Mouse (Mus musculus): ENCODE results near the gene Ccdc3.
"Not testable (repeated sequence)": the region's sequence is repeated elsewhere in the genome, so short reads cannot be mapped to it uniquely, and the experiment has no call there.

Ccdc3 gene

DNA sequence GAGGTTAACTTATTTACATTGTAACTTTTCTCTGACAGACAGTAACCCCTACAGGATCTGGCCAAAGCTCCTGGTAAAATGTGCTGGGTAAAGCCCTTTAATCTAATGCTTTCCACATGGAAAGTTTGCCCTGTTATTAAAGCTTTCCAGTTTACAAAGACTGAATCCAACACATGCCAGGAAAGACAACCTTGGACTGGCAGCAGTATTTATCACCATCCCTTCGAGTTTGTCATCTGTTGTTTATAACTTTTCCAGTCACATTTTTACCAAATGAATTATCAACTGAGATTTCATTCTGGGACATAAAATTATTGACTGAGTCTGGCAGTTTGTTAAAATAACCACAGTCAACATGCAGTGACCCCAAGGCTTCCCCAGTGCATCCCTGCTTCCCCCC, 77.0 kb downstream of the Ccdc3 start:
- no peak for DNase-seq (ENCODE audit: low read depth)

- no peak for DNase-seq (ENCODE audit: low read depth)
These were observed 77.8 kb downstream of the Ccdc3 start for GRCm38 (mm10) chr2:5215252-5215815.

- no peak for DNase-seq (ENCODE audit: low read depth)
These were observed 81.6 kb downstream of the Ccdc3 start for GRCm38 (mm10) chr2:5219206-5219605.

DNA sequence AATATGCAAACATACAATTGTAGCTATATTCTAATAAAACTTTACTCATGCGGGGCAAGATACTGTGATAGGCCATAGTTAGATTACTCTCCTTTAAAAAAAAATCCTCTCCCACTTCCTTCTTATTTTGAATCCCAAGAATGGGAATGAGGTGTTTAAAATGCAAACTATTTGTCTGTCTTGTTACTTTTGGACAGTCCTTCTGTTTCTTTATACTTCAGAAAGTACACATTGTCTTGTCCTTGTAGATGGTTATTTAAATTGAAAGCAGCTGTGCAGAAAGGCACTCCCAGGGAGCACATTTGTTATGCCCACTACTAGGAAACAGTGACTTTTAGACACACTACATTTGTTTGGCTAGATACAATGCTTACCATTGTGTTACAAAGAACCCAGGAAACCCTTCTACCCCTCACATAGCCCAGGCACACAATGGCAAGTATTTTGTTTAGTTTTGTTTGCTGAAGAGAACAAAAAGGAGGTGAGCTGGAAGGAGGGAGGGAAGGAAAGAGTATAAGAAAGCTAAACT, 82.3 kb downstream of the Ccdc3 start:
- DNase-seq (ENCODE audit: low read depth) = no peak

DNA sequence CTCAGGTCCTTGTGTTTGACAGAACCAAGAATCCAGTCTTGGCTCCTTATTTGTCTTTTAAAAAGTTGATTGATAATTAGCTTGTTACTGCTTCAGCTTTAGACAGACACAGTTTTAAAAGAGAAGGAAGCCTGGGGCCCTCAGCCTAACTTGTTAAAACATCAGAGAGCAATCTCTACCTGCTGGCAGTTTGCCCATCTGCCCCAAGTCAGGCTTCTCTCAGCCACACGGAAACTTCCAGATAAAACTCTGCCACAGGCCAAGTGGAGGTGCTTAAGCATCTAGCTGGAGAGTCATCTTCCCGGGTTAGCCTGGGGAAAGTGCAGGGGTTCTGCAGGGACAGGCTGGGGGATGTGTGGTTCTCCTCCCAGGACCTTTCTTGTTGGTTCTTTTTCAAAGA, 85.0 kb downstream of the Ccdc3 start:
- DNase-seq (ENCODE audit: low read depth) = no peak

DNA sequence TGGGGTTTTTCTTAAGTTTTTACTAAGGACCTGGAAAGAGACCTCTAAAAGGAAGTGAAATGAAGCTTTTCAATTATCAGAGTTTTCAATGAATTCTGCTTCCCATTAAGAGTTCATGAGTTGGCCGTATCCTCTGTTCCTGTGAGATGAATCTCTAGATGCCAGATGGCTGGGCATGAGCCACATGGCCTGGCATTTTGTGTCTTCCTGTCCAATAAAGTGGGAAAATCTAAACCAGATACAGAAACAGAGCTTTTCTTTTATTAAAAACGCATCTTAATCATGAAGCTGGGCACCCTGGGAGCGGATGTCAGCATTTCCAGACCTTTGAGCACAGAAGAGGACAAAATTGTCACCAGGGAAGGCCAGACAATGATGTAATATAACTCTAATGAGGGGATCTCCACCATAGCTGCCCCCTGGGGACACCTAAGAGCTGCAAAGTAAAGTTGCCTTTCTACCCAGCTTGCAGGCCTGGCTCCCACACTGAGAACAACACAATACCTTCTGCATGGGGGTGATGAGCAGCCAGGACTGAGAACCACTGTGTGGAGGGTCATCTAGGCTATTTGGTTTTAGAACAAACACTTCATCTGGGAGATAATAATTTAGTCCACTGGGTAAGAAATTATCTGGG, 99.4 kb downstream of the Ccdc3 start:
- DNase-seq (ENCODE audit: low read depth) = no peak

- DNase-seq (ENCODE audit: low read depth) = no peak
These were observed 100.3 kb downstream of the Ccdc3 start for GRCm38 (mm10) chr2:5237870-5238269.

GRCm38 (mm10) chr2:5239492-5239891, 101.9 kb downstream of the Ccdc3 start:
- no peak for DNase-seq (ENCODE audit: low read depth)

GRCm38 (mm10) chr2:5241469-5241897, 103.9 kb downstream of the Ccdc3 start:
- DNase-seq (ENCODE audit: low read depth) = no peak

DNA sequence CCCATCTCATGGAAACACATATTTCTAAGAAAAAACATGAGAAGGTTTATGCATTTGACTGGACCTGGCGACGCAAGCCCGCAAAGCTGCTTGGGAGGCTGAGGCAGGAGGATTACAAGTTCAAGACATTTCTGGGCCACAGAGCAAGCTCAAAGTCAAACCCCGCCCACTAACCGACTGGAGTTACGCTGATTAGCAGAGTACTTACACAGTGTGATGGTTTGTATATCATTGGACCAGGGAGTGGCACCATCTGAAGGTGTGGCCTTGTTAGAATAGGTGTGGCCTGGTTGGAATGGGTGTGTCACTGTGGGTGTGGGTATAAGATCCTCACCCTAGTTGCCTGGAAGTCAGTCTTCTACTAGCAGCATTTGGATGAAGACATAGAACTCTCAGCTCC, 111.6 kb downstream of the Ccdc3 start:
- not testable (repeated sequence) for DNase-seq (ENCODE audit: low read depth)

DNA sequence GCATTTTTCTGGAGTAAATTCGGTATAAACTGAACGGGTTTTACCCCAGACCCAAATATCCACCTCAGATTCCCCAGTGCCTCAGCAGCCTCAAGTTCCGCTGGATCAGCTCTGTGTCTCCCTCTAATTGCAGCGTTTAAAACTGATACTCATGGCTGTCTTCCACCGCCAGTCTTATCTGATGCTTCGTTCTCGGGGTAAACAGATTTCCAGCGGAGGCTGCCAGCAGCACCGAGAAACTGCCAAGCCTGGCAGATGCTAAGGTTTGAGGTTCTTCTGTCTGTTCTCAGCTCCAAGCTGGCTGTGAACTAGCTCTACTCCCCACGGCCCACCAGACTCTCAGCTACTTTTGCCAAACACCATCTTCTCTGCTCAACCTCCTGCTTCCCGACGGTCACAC, 112.4 kb downstream of the Ccdc3 start:
- no peak for DNase-seq (ENCODE audit: low read depth)

DNA sequence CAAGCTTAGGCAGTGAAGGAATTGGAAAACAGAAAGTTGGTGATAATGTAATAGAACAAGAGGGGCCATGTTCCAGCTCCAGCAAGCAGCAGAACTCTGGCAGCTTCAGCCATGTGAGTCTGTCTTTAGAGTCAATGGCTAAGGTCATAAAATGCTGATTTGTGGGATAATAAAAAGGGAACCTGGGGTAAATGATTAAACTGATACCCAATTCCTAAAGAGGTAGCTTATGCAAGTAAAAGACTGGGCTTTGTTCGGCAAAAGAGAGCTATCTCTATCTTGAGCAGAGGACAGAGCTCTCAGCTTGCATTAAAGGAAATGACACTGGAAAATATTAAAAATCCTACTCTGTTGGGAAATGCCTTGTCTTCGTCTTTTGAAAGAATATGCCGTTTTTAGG, 120.7 kb downstream of the Ccdc3 start:
- DNase-seq (ENCODE audit: low read depth) = no peak

- DNase-seq (ENCODE audit: low read depth) = no peak
These were observed 124.7 kb downstream of the Ccdc3 start for GRCm38 (mm10) chr2:5262279-5262678.

DNA sequence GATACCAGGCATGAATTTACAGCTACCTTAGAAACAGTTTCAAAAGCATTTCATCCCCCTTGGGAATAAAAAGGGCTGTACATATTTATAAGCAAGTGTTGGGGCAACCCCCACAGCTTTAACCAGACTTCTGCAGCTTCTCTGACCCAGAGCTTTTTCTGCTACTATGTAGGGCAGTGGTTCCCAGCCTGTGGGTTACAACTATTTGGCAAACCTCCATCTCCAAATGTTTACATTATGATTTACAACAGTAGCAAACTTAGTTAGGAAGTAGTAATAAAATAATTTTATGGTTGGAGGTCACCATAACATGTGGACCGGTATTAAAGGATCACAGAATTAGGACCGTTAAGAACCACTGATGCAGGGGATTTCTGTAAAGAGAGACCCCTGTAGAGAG, 130.4 kb downstream of the Ccdc3 start:
- no peak for DNase-seq (ENCODE audit: low read depth)
